Mouse (Mus musculus) hindbrain, embryonic 16.5 days (tissue): ENCODE results near the gene Grik1. TPM values are rescaled to one million over a fixed set of nuclear protein-coding genes. Genes with fewer than 3 reads are reported as not detected.
A peak's percentile ranks its signal among the peaks of the same experiment; 100 is the strongest.

Experiments used
- ATAC-seq: fragments of 200-750 bp; cut with Nextera tagmentation; 2 replicates; pipeline ENCODE4 v1.8.0; 2017; ENCODE audit warnings: moderate TSS enrichment, moderate library complexity
- H3K27ac ChIP-seq: fragments of 300-500 bp; sonication (generic); 2 replicates; pipeline ENCODE4 v1.5.1; 2014; ENCODE audit warnings: low read depth, mild to moderate bottlenecking, control low read depth, low read length, moderate library complexity
- H3K27me3 ChIP-seq: fragments of 300-500 bp; sonication (generic); replicated peaks from 2 replicates; pipeline ENCODE4 v1.6.1; 2014; ENCODE audit warnings: low read length; ENCODE audit not compliant: control insufficient read depth, insufficient read depth
- H3K36me3 ChIP-seq: fragments of 300-500 bp; sonication (generic); 2 replicates; pipeline ENCODE4 v1.6.1; 2014; ENCODE audit warnings: mild to moderate bottlenecking, low read length, moderate library complexity, mixed read lengths; ENCODE audit not compliant: control insufficient read depth, insufficient read depth
- H3K4me1 ChIP-seq: fragments of 300-500 bp; sonication (generic); 2 replicates; pipeline ENCODE4 v1.6.1; 2014; ENCODE audit warnings: low read depth, low read length; ENCODE audit not compliant: control insufficient read depth, insufficient read depth
- H3K4me2 ChIP-seq: fragments of 300-500 bp; sonication (generic); 2 replicates; pipeline ENCODE4 v1.6.1; 2014; ENCODE audit warnings: mild to moderate bottlenecking, low read length, control low read depth, moderate library complexity
- H3K4me3 ChIP-seq: fragments of 300-500 bp; sonication (generic); 2 replicates; pipeline ENCODE4 v1.5.1; 2014; ENCODE audit warnings: mild to moderate bottlenecking, low read length, control low read depth, moderate library complexity
- H3K9ac ChIP-seq: fragments of 300-500 bp; sonication (generic); 2 replicates; pipeline ENCODE4 v1.6.1; 2014; ENCODE audit warnings: low read depth, mild to moderate bottlenecking, control low read depth, low read length, moderate library complexity
- H3K9me3 ChIP-seq: fragments of 300-500 bp; sonication (generic); 2 replicates; pipeline ENCODE4 v1.6.1; 2014; ENCODE audit warnings: mild to moderate bottlenecking, low read length, moderate library complexity; ENCODE audit not compliant: control insufficient read depth
- WGBS: fragments of 180-500 bp; shearing (Covaris S2); extraction: QIAGEN DNeasy Blood & Tissue Kit; methylation state at CpG from one replicate; pipeline ENCODE4 v1.1.7; 2014; 5-methylcytosine and 5-hydroxymethylcytosine counted together
- polyA plus RNA-seq: library from polyadenylated mRNA; unstranded; fragments of >200 nt; fragmentation: Nextera tagmentation; extraction: Ambion mirVana; gene quantifications from 2 replicates; pipeline ENCODE4 v1.2.1, GENCODE M21; 2015

The Grik1 gene
- polyA plus RNA-seq, 1 experiment from 2014 or later, result 43.1 TPM

- peak overlapping the region; percentile 12; the same call in 1 of the 2 replicates for H3K27ac ChIP-seq
- no peak overlapping the region for H3K4me2 ChIP-seq
- no peak for ATAC-seq
- 55% methylated on average over 2 of the region's 2 CpGs for WGBS
- no peaks in the 10 kb centered on the region for H3K9me3 ChIP-seq
- no peak overlapping the region for H3K4me3 ChIP-seq
- H3K9ac ChIP-seq, result no peak overlapping the region
- no peaks in the 10 kb centered on the region for H3K27me3 ChIP-seq
- no peaks in the 10 kb centered on the region for H3K36me3 ChIP-seq
- H3K4me1 ChIP-seq, result no peaks in the 10 kb centered on the region
Observed at GRCm38 (mm10) chr16:87911201-87911600, 378.9 kb downstream of the Grik1 start.

- Histone ChIP-seq H3K36me3 (no peaks in the 10 kb centered on the region), H3K9ac (no peak overlapping the region), H3K27ac (no peak overlapping the region), H3K4me1 (no peaks in the 10 kb centered on the region), H3K4me2 (no peak overlapping the region), H3K9me3 (no peaks in the 10 kb centered on the region), H3K4me3 (no peak overlapping the region), H3K27me3 (no peaks in the 10 kb centered on the region)
- no peak for ATAC-seq
- 74% methylated on average over 9 of the region's 9 CpGs for WGBS
Observed at GRCm38 (mm10) chr16:87902049-87902448, 388.0 kb downstream of the Grik1 start.

- Histone ChIP-seq H3K9me3 (no peaks in the 10 kb centered on the region), H3K27me3 (no peaks in the 10 kb centered on the region), H3K36me3 (no peaks in the 10 kb centered on the region), H3K4me1 (no peaks in the 10 kb centered on the region), H3K9ac (no peak overlapping the region), H3K4me2 (no peak overlapping the region), H3K4me3 (no peak overlapping the region), H3K27ac (no peak overlapping the region)
- 92% methylated on average over 2 of the region's 2 CpGs for WGBS
- peak; percentile 30; the same call in 1 of the 2 replicates for ATAC-seq
Observed at GRCm38 (mm10) chr16:87901189-87901588, 388.9 kb downstream of the Grik1 start.

- no peaks in the 10 kb centered on the region for H3K4me1 ChIP-seq
- ATAC-seq, result no peak
- H3K4me2 ChIP-seq, result no peak overlapping the region
- no peaks in the 10 kb centered on the region for H3K36me3 ChIP-seq
- no peaks in the 10 kb centered on the region for H3K9me3 ChIP-seq
- H3K27me3 ChIP-seq, result no peaks in the 10 kb centered on the region
- WGBS, result 90% methylated on average over 2 of the region's 2 CpGs
- no peak overlapping the region for H3K27ac ChIP-seq
- H3K4me3 ChIP-seq, result no peak overlapping the region
- no peak overlapping the region for H3K9ac ChIP-seq
Observed at GRCm38 (mm10) chr16:87875927-87876326, 414.1 kb downstream of the Grik1 start.

- 85% methylated on average over 6 of the region's 6 CpGs for whole genome bisulfite sequencing
- Histone ChIP-seq H3K9me3 (no peaks in the 10 kb centered on the region), H3K4me2 (no peak overlapping the region), H3K36me3 (no peaks in the 10 kb centered on the region), H3K4me1 (no peaks in the 10 kb centered on the region), H3K9ac (no peak overlapping the region), H3K27me3 (no peaks in the 10 kb centered on the region), H3K27ac (no peak overlapping the region), H3K4me3 (no peak overlapping the region)
- ATAC-seq, result no peak
Observed at GRCm38 (mm10) chr16:87864526-87864925, 425.5 kb downstream of the Grik1 start.

GRCm38 (mm10) chr16:87861722-87862121, 428.3 kb downstream of the Grik1 start:
- Histone ChIP-seq H3K4me3 (no peak overlapping the region), H3K27me3 (no peaks in the 10 kb centered on the region), H3K9me3 (no peaks in the 10 kb centered on the region), H3K4me2 (no peak overlapping the region), H3K4me1 (no peaks in the 10 kb centered on the region), H3K27ac (no peak overlapping the region), H3K36me3 (no peaks in the 10 kb centered on the region), H3K9ac (no peak overlapping the region)
- no peak for ATAC-seq
- 24% methylated on average over 1 of the region's 1 CpGs for WGBS

GRCm38 (mm10) chr16:87853451-87854085, 436.5 kb downstream of the Grik1 start:
- Histone ChIP-seq H3K27ac (no peak overlapping the region), H3K4me2 (no peak overlapping the region), H3K9me3 (no peaks in the 10 kb centered on the region), H3K27me3 (no peaks in the 10 kb centered on the region), H3K4me1 (no peaks in the 10 kb centered on the region), H3K36me3 (no peaks in the 10 kb centered on the region), H3K9ac (no peak overlapping the region), H3K4me3 (no peak overlapping the region)
- over 99% methylated on average over 3 of the region's 3 CpGs for WGBS
- no peak for ATAC-seq

GRCm38 (mm10) chr16:87851550-87851949, 438.5 kb downstream of the Grik1 start:
- no peak for ATAC-seq
- H3K9ac ChIP-seq, result no peak overlapping the region
- H3K36me3 ChIP-seq, result no peaks in the 10 kb centered on the region
- no peaks in the 10 kb centered on the region for H3K4me1 ChIP-seq
- H3K4me3 ChIP-seq, result no peak overlapping the region
- no peak overlapping the region for H3K4me2 ChIP-seq
- H3K27me3 ChIP-seq, result no peaks in the 10 kb centered on the region
- no peaks in the 10 kb centered on the region for H3K9me3 ChIP-seq
- 52% methylated on average over 2 of the region's 2 CpGs for WGBS
- H3K27ac ChIP-seq, result no peak overlapping the region

GRCm38 (mm10) chr16:87848799-87849198, 441.3 kb downstream of the Grik1 start:
- no peaks in the 10 kb centered on the region for H3K4me1 ChIP-seq
- H3K9ac ChIP-seq, result no peak overlapping the region
- H3K27ac ChIP-seq, result no peak overlapping the region
- H3K36me3 ChIP-seq, result no peaks in the 10 kb centered on the region
- H3K9me3 ChIP-seq, result no peaks in the 10 kb centered on the region
- no peak overlapping the region for H3K4me3 ChIP-seq
- WGBS, result 94% methylated on average over 3 of the region's 3 CpGs
- H3K4me2 ChIP-seq, result no peak overlapping the region
- ATAC-seq, result no peak
- no peaks in the 10 kb centered on the region for H3K27me3 ChIP-seq
